Mouse (Mus musculus) intestine, embryonic 14.5 days (tissue): ENCODE results near the gene Cdc42bpb. TPM values are rescaled to one million over a fixed set of nuclear protein-coding genes. Genes with fewer than 3 reads are reported as not detected.

ENCODE experiments used
- ATAC-seq: fragments of 200-750 bp; cut with Nextera tagmentation; replicated peaks from 2 replicates; pipeline ENCODE4 v1.8.0; 2017; ENCODE audit warnings: low read depth, moderate number of reproducible peaks, moderate TSS enrichment, moderate library complexity; ENCODE audit not compliant: low FRiP score, low TSS enrichment
- DNase-seq: peaks from one replicate; pipeline ENCODE4 v3.0.0-alpha.2; 2018; ENCODE audit warnings: low spot score
- H3K27ac ChIP-seq: fragments of 300-500 bp; sonication (generic); 2 replicates; pipeline ENCODE4 v1.5.1; 2014; ENCODE audit warnings: low read depth, mild to moderate bottlenecking, control low read depth
- H3K27me3 ChIP-seq: fragments of 300-500 bp; sonication (generic); replicated peaks from 2 replicates; pipeline ENCODE4 v1.6.1; 2014; ENCODE audit warnings: low read length, control low read depth; ENCODE audit not compliant: control insufficient read depth, insufficient read depth
- H3K36me3 ChIP-seq: fragments of 300-500 bp; sonication (generic); 2 replicates; pipeline ENCODE4 v1.6.1; 2014; ENCODE audit warnings: low read length, control low read depth; ENCODE audit not compliant: control insufficient read depth, insufficient read depth
- H3K4me1 ChIP-seq: fragments of 300-500 bp; sonication (generic); replicated peaks from 2 replicates; pipeline ENCODE4 v1.6.1; 2014; ENCODE audit warnings: low read length, control low read depth, mixed read lengths; ENCODE audit not compliant: control insufficient read depth, insufficient read depth
- H3K4me2 ChIP-seq: fragments of 300-500 bp; sonication (generic); 2 replicates; pipeline ENCODE4 v1.6.1; 2014; ENCODE audit warnings: low read length
- H3K4me3 ChIP-seq: fragments of 300-500 bp; sonication (generic); 2 replicates; pipeline ENCODE4 v1.5.1; 2014; ENCODE audit warnings: low read depth, low read length, control low read depth, mixed read lengths
- H3K9ac ChIP-seq: fragments of 300-500 bp; sonication (generic); 2 replicates; pipeline ENCODE4 v1.6.1; 2014; ENCODE audit warnings: mild to moderate bottlenecking, low read length
- H3K9me3 ChIP-seq: fragments of 300-500 bp; sonication (generic); 2 replicates; pipeline ENCODE4 v1.6.1; 2016; ENCODE audit warnings: low read length, control low read depth; ENCODE audit not compliant: control insufficient read depth
- WGBS: fragments of 180-500 bp; shearing (Covaris S2); extraction: QIAGEN DNeasy Blood & Tissue Kit; methylation state at CpG from one replicate; pipeline ENCODE4 v1.1.7; 2014; 5-methylcytosine and 5-hydroxymethylcytosine counted together
- polyA plus RNA-seq: library from polyadenylated mRNA; unstranded; fragments of >200 nt; fragmentation: Nextera tagmentation; extraction: Ambion mirVana; gene quantifications from 2 replicates; pipeline ENCODE4 v1.2.1, GENCODE M21; 2014

Cdc42bpb gene
- polyA plus RNA-seq, 1 experiment from 2014 or later, result 49.0 TPM

GRCm38 (mm10) chr12:111267673-111268325, 109.7 kb downstream of the Cdc42bpb start:
- H3K4me3 ChIP-seq, result no peak overlapping the region
- H3K9me3 ChIP-seq, result no peaks in the 10 kb centered on the region
- 71% methylated on average over 4 of the region's 4 CpGs for WGBS
- DNase-seq (no peak), ATAC-seq (no peak)
- no peaks in the 10 kb centered on the region for H3K36me3 ChIP-seq
- no peak overlapping the region for H3K9ac ChIP-seq
- peaks cover 35% of the 10 kb centered on the region for H3K27me3 ChIP-seq
- peaks cover 4% of the 10 kb centered on the region; the same call in 1 of the 2 replicates for H3K4me1 ChIP-seq
- no peak overlapping the region for H3K4me2 ChIP-seq
- H3K27ac ChIP-seq, result no peak overlapping the region

GRCm38 (mm10) chr12:111266592-111266991, 110.9 kb downstream of the Cdc42bpb start:
- no peak for DNase-seq

DNA sequence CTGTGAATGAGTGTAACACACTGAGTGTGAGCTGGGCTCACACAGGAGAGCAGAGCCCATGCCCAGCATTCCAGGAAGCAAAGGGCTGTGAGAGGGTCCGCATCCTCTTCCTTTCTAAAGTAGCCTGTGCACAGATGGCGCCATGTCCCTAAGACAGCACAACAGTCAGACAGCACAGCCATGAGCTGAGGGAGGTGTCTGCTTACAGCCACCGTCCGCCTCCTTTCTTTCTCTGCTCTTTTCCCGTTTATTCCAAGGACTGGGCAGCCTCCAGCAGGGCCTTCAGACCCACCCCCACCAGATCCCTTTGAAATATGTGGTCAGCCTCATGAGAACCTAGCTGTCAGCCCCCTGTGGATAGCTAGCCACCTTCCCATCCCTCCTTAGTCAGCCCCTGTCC, 112.3 kb downstream of the Cdc42bpb start:
- ATAC-seq (no peak), DNase-seq (no peak)
- Histone ChIP-seq H3K4me3 (no peak overlapping the region), H3K27me3 (peaks cover 9% of the 10 kb centered on the region), H3K4me1 (no peaks in the 10 kb centered on the region), H3K36me3 (peaks cover 18% of the 10 kb centered on the region), H3K9me3 (no peaks in the 10 kb centered on the region), H3K27ac (no peak overlapping the region), H3K9ac (no peak overlapping the region), H3K4me2 (no peak overlapping the region)
- WGBS, result 63% methylated on average over 5 of the region's 5 CpGs

More at GRCm38 (mm10) chr12:111266592-111266991, 110.9 kb downstream of the Cdc42bpb start:
- H3K4me3 ChIP-seq, result no peak overlapping the region
- no peak overlapping the region for H3K4me2 ChIP-seq
- peaks cover 7% of the 10 kb centered on the region for H3K36me3 ChIP-seq
- peaks cover 4% of the 10 kb centered on the region; the same call in 1 of the 2 replicates for H3K4me1 ChIP-seq
- 84% methylated on average over 12 of the region's 12 CpGs for WGBS
- ATAC-seq, result no peak
- H3K9me3 ChIP-seq, result no peaks in the 10 kb centered on the region
- H3K27me3 ChIP-seq, result peaks cover 23% of the 10 kb centered on the region
- H3K9ac ChIP-seq, result no peak overlapping the region
- H3K27ac ChIP-seq, result no peak overlapping the region

DNA sequence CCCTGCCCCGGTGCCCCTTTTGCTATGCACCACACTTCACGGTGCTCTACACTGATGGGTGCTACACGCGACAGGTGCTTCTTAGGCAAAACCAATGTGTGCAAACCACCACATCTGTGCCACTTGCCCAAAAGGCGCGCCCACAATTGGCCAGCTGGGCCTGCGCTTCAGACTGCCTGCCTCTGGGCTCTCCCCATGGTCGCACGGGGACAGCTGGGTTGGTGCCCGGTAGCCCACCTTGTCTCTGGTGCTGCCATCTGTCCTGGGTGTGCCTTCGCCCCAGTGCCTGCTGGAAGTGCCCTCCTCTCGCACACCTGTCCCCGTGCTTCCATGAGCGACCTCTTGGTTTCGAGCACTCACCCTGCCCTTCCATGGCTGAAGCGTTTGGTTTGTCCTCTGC, 113.9 kb downstream of the Cdc42bpb start:
- H3K27ac ChIP-seq, result no peak overlapping the region
- no peaks in the 10 kb centered on the region for H3K4me1 ChIP-seq
- no peak overlapping the region for H3K9ac ChIP-seq
- no peak overlapping the region for H3K4me2 ChIP-seq
- ATAC-seq, result no peak
- H3K4me3 ChIP-seq, result no peak overlapping the region
- no peaks in the 10 kb centered on the region for H3K27me3 ChIP-seq
- H3K36me3 ChIP-seq, result peaks cover 22% of the 10 kb centered on the region
- no peak for DNase-seq
- H3K9me3 ChIP-seq, result no peaks in the 10 kb centered on the region
- 90% methylated on average over 16 of the region's 16 CpGs for WGBS

- Histone ChIP-seq H3K4me3 (no peak overlapping the region), H3K27me3 (no peaks in the 10 kb centered on the region), H3K9me3 (no peaks in the 10 kb centered on the region), H3K4me2 (no peak overlapping the region), H3K4me1 (no peaks in the 10 kb centered on the region), H3K27ac (no peak overlapping the region), H3K9ac (no peak overlapping the region), H3K36me3 (peaks cover 35% of the 10 kb centered on the region)
- ATAC-seq, result no peak
- 72% methylated on average over 9 of the region's 9 CpGs for WGBS
- DNase-seq, result no peak
Observed at GRCm38 (mm10) chr12:111251227-111251626, 126.3 kb downstream of the Cdc42bpb start.

GRCm38 (mm10) chr12:111250116-111250515, 127.4 kb downstream of the Cdc42bpb start:
- Histone ChIP-seq H3K27ac (no peak overlapping the region), H3K4me2 (no peak overlapping the region), H3K27me3 (no peaks in the 10 kb centered on the region), H3K4me3 (no peak overlapping the region), H3K36me3 (peaks cover 25% of the 10 kb centered on the region), H3K9ac (no peak overlapping the region), H3K4me1 (no peaks in the 10 kb centered on the region), H3K9me3 (no peaks in the 10 kb centered on the region)
- DNase-seq (no peak), ATAC-seq (no peak)
- 89% methylated on average over 8 of the region's 8 CpGs for WGBS

GRCm38 (mm10) chr12:111249095-111249494, 128.4 kb downstream of the Cdc42bpb start:
- ATAC-seq, result no peak
- no peak overlapping the region for H3K9ac ChIP-seq
- WGBS, result 62% methylated on average over 3 of the region's 3 CpGs
- no peak for DNase-seq
- no peaks in the 10 kb centered on the region for H3K27me3 ChIP-seq
- H3K27ac ChIP-seq, result no peak overlapping the region
- H3K4me3 ChIP-seq, result no peak overlapping the region
- H3K4me1 ChIP-seq, result no peaks in the 10 kb centered on the region
- H3K4me2 ChIP-seq, result no peak overlapping the region
- no peaks in the 10 kb centered on the region for H3K9me3 ChIP-seq
- peaks cover 22% of the 10 kb centered on the region for H3K36me3 ChIP-seq

DNA sequence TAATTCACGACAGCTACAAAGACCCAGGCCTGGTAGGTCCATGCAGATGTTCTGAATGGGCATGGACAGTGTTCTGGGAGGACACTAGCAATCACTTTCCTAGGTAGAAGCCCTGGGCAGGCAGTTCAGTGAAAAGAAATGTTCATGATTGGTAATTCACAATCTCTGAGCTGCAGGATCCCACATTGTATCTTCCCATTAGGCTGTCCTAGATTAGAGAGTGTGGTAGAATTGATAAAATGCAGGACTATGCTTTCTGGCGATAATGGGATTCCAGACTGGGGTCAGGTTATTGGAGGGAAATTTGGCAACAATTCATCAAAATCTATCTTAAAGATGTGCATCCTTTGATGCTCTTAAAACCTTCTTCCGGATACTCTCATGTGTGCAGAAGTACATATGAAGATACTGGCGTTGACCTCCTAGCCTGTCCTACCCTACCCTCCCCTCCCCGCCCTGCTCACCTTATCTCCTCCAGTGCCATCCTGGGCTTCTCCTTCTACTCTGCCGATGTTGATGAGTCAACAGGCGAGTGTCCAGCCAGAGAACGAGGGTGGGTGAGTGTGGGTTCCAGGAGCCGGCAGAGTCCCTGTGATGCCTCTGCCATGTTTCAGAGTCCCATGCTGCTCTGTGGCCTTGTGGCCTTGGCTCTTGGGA, 130.6 kb downstream of the Cdc42bpb start:
- no peak overlapping the region for H3K4me2 ChIP-seq
- no peaks in the 10 kb centered on the region for H3K27me3 ChIP-seq
- H3K9me3 ChIP-seq, result no peaks in the 10 kb centered on the region
- peaks cover 39% of the 10 kb centered on the region for H3K36me3 ChIP-seq
- ATAC-seq, result no peak
- H3K4me3 ChIP-seq, result no peak overlapping the region
- DNase-seq, result no peak
- no peak overlapping the region for H3K27ac ChIP-seq
- 91% methylated on average over 9 of the region's 9 CpGs for whole genome bisulfite sequencing
- no peaks in the 10 kb centered on the region for H3K4me1 ChIP-seq
- H3K9ac ChIP-seq, result no peak overlapping the region

DNA sequence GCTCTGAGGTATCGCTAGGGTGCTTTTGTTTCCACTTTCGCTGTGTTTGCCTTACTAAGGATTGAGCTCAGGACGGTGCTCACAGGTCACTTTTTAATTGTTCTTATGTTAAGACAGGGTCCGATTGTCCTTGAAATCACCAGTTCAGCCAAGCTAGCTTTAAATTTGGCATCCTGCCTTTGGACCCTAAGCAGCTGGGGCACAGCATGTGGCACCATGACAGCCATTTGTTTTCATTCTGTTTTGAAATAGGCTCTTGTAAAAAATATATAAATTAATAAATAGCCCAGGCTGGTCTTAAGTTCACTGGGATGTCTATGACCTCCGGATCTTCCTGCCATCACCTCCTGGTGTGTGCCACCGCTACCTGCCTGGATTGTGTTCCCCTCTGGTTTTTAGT, 132.4 kb downstream of the Cdc42bpb start:
- Histone ChIP-seq H3K4me3 (no peak overlapping the region), H3K9ac (no peak overlapping the region), H3K9me3 (no peaks in the 10 kb centered on the region), H3K27me3 (no peaks in the 10 kb centered on the region), H3K36me3 (peaks cover 35% of the 10 kb centered on the region), H3K27ac (no peak overlapping the region), H3K4me2 (no peak overlapping the region), H3K4me1 (no peaks in the 10 kb centered on the region)
- ATAC-seq (no peak), DNase-seq (no peak)
- WGBS, result 86% methylated on average over 6 of the region's 6 CpGs
